Mouse (Mus musculus) stomach, postnatal 0 days (tissue): ENCODE measurements around the gene Pdcd2.

ENCODE experiments used
- CTCF ChIP-seq: IDR thresholded peaks from 2 replicates; pipeline ENCODE4 v1.5.1; 2016; ENCODE audit warnings: antibody characterized with exemption, low read depth, mild to moderate bottlenecking, moderate library complexity
- EP300 ChIP-seq: optimal IDR thresholded peaks from 2 replicates; pipeline ENCODE3; 2016; ENCODE audit warnings: antibody characterized with exemption

- TF ChIP-seq EP300, result no peak
- no peak for TF ChIP-seq CTCF
Observed at GRCm38 (mm10) chr17:15497882-15498752, 29.0 kb downstream of the Pdcd2 start.
